Mouse (Mus musculus) cerebellum, adult 2 months (tissue): ENCODE results near the gene Amh.

Experiments
- CTCF ChIP-seq: fragments of 200-500 bp; IDR thresholded peaks from 2 replicates; pipeline ENCODE4 v1.5.1; 2011; ENCODE audit warnings: low read depth, mild to moderate bottlenecking, control low read depth, low read length, moderate library complexity, borderline replicate concordance; ENCODE audit not compliant: insufficient read depth
- POLR2A ChIP-seq: fragments of 200-500 bp; IDR thresholded peaks from 2 replicates; pipeline ENCODE4 v1.6.1; 2011; ENCODE audit warnings: low read length, control low read depth, borderline replicate concordance; ENCODE audit not compliant: insufficient read depth

DNA sequence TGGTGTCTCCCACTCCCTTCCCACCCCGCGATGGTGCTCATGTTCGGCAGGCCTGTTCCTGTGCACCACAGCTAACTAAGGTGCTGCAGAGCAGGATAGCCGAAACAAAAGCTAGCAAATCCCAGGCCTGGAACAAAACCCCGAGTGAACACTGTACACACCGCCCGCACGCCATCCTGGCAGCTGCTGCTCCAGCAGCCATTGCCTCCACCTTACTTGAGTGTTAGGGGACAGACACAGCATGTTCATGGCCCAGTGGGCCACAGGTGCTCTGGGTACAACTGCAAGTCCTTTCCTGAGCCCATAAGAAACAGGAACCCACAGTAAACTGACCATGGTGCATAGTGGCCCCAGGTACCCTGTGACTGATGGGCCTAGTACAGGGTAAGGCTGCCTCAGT lies 10.3 kb upstream of the Amh start:
- TF ChIP-seq CTCF (no peak), POLR2A (no peak)
